Mouse (Mus musculus) stomach, adult 2 months (tissue): ENCODE data around the gene Lipf. TPM values are rescaled to one million over a fixed set of nuclear protein-coding genes. Genes with fewer than 3 reads are reported as not detected.

Source experiments
- polyA plus RNA-seq: library from polyadenylated mRNA; depleted of rRNA; stranded (reverse); fragments of >200 nt; gene quantifications from 2 replicates; pipeline ENCODE4 v1.2.3, GENCODE M21; 2012; rRNA removed

The Lipf gene
- polyA plus RNA-seq, result not detected in 2 replicates

DNA sequence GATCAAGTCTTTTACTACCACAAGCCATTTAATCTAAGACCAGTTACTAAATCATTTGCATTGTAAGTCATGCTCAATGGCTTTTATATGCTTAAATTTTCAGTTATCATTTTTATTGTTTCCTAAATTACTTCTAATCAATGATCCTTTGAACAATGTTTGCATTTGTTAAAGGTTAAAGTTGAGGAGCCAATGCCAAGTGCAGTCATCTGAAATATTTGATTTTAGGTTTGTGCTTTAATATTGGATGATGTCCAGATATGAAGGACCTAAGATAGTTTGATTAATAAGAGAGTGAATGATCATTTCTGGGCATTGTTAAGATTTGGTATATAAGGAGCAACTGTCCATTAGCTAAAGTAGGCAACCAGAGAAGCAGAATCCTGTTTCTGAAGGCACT, at the start of gene Lipf:
Gene Lipf, plus strand, starts transcription at position 301 of the 400 bp plus-strand sequence.

DNA sequence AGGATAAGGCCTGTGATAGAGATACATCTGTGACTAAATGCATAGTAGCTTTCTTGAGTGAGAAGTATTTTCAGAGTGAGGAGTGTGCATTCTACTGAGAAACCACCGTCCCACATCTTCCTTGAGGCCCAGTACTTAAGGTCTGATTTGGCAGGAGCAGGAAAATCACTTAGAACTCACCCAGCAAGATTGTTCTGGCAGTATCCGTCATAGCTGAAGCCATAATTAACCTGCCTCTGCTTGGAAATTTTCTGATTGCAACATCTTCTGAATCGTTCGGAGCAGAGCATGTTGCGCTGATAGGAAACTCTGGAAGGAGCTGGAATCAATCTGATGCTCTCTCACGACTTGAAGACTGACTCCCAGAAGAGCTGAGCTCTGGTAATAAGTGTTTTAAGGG, 47.0 kb downstream of the Lipf start, which contains the start of gene Lipk:
Gene Lipk, plus strand, starts transcription at position 289 of the 400 bp plus-strand sequence.

Other genes with a start within 250 kb of the Lipf start
- gene Lipo2, start 209.8 kb upstream of the Lipf start, polyA plus RNA-seq, result not detected in 2 replicates
- gene Lipo3, start 199.2 kb upstream of the Lipf start, polyA plus RNA-seq, result 1.2 and 1.7 TPM in 2 replicates
- not detected in 2 replicates for gene Lipo1, start 173.7 kb upstream of the Lipf start, polyA plus RNA-seq
- 1.3 and 1.6 TPM in 2 replicates for gene Lipk, start 47.1 kb downstream of the Lipf start, polyA plus RNA-seq
- 0.61 and 0.67 TPM in 2 replicates for gene Lipn, start 106.2 kb downstream of the Lipf start, polyA plus RNA-seq
- gene Lipm, start 139.7 kb downstream of the Lipf start, polyA plus RNA-seq, result 0.63 and 0.89 TPM in 2 replicates
- gene Ankrd22, start 204.9 kb downstream of the Lipf start, polyA plus RNA-seq, result 0.52 and 1.3 TPM in 2 replicates
- 3.7 and 4.0 TPM in 2 replicates for gene Stambpl1, start 231.0 kb downstream of the Lipf start, polyA plus RNA-seq